Mouse (Mus musculus): ENCODE results near the gene Ccdc47. TPM values are rescaled to one million over a fixed set of nuclear protein-coding genes. Genes with fewer than 3 reads are reported as not detected.

Gene Ccdc47
- polyA plus RNA-seq, 1 experiment = 16.9 TPM

DNA sequence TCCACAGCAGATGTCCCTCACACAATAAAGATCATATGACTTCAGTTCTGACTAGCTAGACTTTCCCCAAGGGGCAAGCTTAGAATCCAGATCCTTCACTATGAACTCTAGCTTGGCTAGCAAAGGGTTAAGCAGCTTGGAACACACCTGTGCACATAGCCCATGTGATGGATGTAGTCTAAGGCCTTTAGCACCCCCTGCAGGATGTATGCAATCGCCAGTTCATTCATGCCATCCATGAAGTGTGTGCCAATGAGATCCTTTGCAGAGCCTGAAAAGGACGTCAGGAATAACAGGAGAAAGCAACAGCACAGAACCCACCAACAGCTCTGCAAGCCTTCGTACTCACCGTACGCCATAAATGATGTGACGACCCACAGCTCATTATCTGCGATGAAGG lies 45.3 kb downstream of the Ccdc47 start:
- no peak for TF ChIP-seq CTCF (IDR thresholded peaks at IDR 0.05; ENCODE audit: borderline replicate concordance, control insufficient read depth, extremely low read depth, insufficient read depth, low read length, poor library complexity)
- TF ChIP-seq POLR2A (IDR thresholded peaks at IDR 0.05; ENCODE audit: control insufficient read depth, extremely low read depth, insufficient read depth, low read length, poor library complexity) = no peak
- WGBS = 85% methylated on average over 7 of the region's 7 CpGs
- Histone ChIP-seq H3K4me3 (ENCODE audit: control insufficient read depth, insufficient read depth, low read length) (no peak overlapping the region), H3K27me3 (ENCODE audit: control insufficient read depth, insufficient read depth, low read length) (no peaks in the 10 kb centered on the region), H3K36me3 (ENCODE audit: control insufficient read depth, insufficient read depth, low read length) (no peaks in the 10 kb centered on the region), H3K27ac (ENCODE audit: control insufficient read depth, insufficient read depth, low read length) (no peak overlapping the region), H3K4me1 (replicated peaks; ENCODE audit: control insufficient read depth, insufficient read depth, low read length) (peaks cover 20% of the 10 kb centered on the region)
- peak; percentile 82 for DNase-seq

DNA sequence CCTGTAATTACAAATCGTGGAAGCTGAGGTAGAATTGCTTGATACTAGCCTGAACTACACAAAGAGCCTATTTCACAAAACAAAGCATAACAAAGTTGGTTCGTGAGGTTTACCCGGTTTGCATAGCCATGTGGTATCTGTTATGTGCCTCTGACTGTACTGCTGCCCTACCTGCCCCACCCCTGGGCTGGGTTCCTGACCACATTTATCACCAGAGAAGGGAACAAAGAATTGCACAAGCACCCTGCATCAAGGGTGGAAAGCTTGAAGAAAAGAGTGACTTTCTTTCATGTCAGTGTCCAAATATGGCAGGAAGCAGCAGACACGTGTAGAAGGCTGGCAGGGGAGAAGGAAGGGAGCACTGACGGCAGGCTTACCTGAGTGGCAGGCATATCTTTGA lies 48.7 kb downstream of the Ccdc47 start:
- no peaks in the 10 kb centered on the region for H3K36me3 ChIP-seq (ENCODE audit: control insufficient read depth, insufficient read depth, low read length)
- H3K4me1 ChIP-seq (replicated peaks; ENCODE audit: control insufficient read depth, insufficient read depth, low read length) = peaks cover 31% of the 10 kb centered on the region
- DNase-seq = peak; percentile 72
- H3K27me3 ChIP-seq (ENCODE audit: control insufficient read depth, insufficient read depth, low read length) = no peaks in the 10 kb centered on the region
- H3K4me3 ChIP-seq (ENCODE audit: control insufficient read depth, insufficient read depth, low read length) = no peak overlapping the region
- TF ChIP-seq CTCF (IDR thresholded peaks at IDR 0.05; ENCODE audit: borderline replicate concordance, control insufficient read depth, extremely low read depth, insufficient read depth, low read length, poor library complexity) = no peak
- no peak for TF ChIP-seq POLR2A (IDR thresholded peaks at IDR 0.05; ENCODE audit: control insufficient read depth, extremely low read depth, insufficient read depth, low read length, poor library complexity)
- 10% methylated on average over 5 of the region's 5 CpGs for WGBS
- H3K27ac ChIP-seq (ENCODE audit: control insufficient read depth, insufficient read depth, low read length) = peak overlapping the region; percentile 92

GRCm38 (mm10) chr11:106164601-106165180 lies 51.5 kb downstream of the Ccdc47 start:
- no peak for DNase-seq
- H3K36me3 ChIP-seq (ENCODE audit: control insufficient read depth, insufficient read depth, low read length) = no peaks in the 10 kb centered on the region
- no peak overlapping the region for H3K27ac ChIP-seq (ENCODE audit: control insufficient read depth, insufficient read depth, low read length)
- no peak overlapping the region for H3K4me3 ChIP-seq (ENCODE audit: control insufficient read depth, insufficient read depth, low read length)
- no peaks in the 10 kb centered on the region for H3K27me3 ChIP-seq (ENCODE audit: control insufficient read depth, insufficient read depth, low read length)
- H3K4me1 ChIP-seq (replicated peaks; ENCODE audit: control insufficient read depth, insufficient read depth, low read length) = peaks cover 46% of the 10 kb centered on the region
- WGBS = 95% methylated on average over 16 of the region's 16 CpGs
- no peak for TF ChIP-seq POLR2A (IDR thresholded peaks at IDR 0.05; ENCODE audit: control insufficient read depth, extremely low read depth, insufficient read depth, low read length, poor library complexity)
- TF ChIP-seq CTCF (IDR thresholded peaks at IDR 0.05; ENCODE audit: borderline replicate concordance, control insufficient read depth, extremely low read depth, insufficient read depth, low read length, poor library complexity) = no peak

DNA sequence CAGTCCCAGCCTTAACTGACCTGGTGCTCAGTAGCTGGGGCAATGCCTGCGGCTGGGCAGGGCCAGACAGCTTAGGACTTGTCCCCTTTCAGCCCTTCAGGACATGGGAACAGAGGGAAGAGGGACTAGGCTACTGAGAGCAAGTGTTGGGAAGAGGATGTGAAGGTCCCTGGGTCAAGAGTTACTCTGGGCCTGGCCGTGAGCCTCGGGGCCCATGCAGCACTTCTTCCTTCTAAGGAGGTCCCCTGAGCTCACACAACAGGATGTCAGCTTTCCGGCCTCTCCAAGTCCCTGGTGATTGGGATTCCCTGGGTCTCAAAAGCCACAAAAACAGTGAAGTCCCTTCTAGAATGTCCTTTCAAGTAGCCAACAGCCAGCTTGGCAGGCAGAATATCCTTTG lies 52.6 kb downstream of the Ccdc47 start:
- no peaks in the 10 kb centered on the region for H3K27me3 ChIP-seq (ENCODE audit: control insufficient read depth, insufficient read depth, low read length)
- H3K4me1 ChIP-seq (replicated peaks; ENCODE audit: control insufficient read depth, insufficient read depth, low read length) = peaks cover 46% of the 10 kb centered on the region
- no peak overlapping the region for H3K27ac ChIP-seq (ENCODE audit: control insufficient read depth, insufficient read depth, low read length)
- peaks cover 5% of the 10 kb centered on the region for H3K36me3 ChIP-seq (ENCODE audit: control insufficient read depth, insufficient read depth, low read length)
- DNase-seq = no peak
- TF ChIP-seq CTCF (IDR thresholded peaks at IDR 0.05; ENCODE audit: borderline replicate concordance, control insufficient read depth, extremely low read depth, insufficient read depth, low read length, poor library complexity) (no peak), POLR2A (IDR thresholded peaks at IDR 0.05; ENCODE audit: control insufficient read depth, extremely low read depth, insufficient read depth, low read length, poor library complexity) (no peak)
- WGBS = 97% methylated on average over 4 of the region's 4 CpGs
- no peak overlapping the region for H3K4me3 ChIP-seq (ENCODE audit: control insufficient read depth, insufficient read depth, low read length)

DNA sequence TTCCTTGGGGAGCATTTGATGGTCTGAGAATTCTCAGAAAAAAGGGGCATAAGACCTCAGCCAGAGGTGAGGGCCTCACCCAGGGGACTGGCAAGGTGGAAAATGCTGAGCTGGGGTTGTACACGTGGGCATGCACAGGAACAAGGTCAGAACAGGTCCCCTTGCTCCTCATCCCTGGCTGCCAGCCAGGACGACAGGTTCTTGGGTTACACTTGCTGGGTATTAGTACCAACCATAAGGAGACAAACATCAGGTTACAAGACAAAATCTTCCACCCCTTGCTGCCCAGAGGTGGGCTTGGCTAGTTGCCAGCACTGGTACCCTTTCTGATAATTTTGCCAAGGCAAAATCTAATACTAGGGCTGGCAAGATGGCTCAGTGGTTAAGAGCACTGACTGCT lies 53.9 kb downstream of the Ccdc47 start:
- Histone ChIP-seq H3K4me1 (replicated peaks; ENCODE audit: control insufficient read depth, insufficient read depth, low read length) (peaks cover 47% of the 10 kb centered on the region), H3K36me3 (ENCODE audit: control insufficient read depth, insufficient read depth, low read length) (peaks cover 16% of the 10 kb centered on the region), H3K4me3 (ENCODE audit: control insufficient read depth, insufficient read depth, low read length) (no peak overlapping the region), H3K27me3 (ENCODE audit: control insufficient read depth, insufficient read depth, low read length) (no peaks in the 10 kb centered on the region), H3K27ac (ENCODE audit: control insufficient read depth, insufficient read depth, low read length) (peak overlapping the region; percentile 98; the same call in 1 of the 2 replicates)
- DNase-seq = no peak
- TF ChIP-seq CTCF (IDR thresholded peaks at IDR 0.05; ENCODE audit: borderline replicate concordance, control insufficient read depth, extremely low read depth, insufficient read depth, low read length, poor library complexity) = no peak
- WGBS = 82% methylated on average over 2 of the region's 2 CpGs

- Histone ChIP-seq H3K4me3 (ENCODE audit: control insufficient read depth, insufficient read depth, low read length) (peak within 1 kb of the TSS; percentile 97), H3K27me3 (ENCODE audit: control insufficient read depth, insufficient read depth, low read length) (no peaks in the 10 kb centered on the region), H3K27ac (ENCODE audit: control insufficient read depth, insufficient read depth, low read length) (peak within 1 kb of the TSS; percentile 99), H3K4me1 (replicated peaks; ENCODE audit: control insufficient read depth, insufficient read depth, low read length) (peaks cover 50% of the 10 kb centered on the region), H3K36me3 (ENCODE audit: control insufficient read depth, insufficient read depth, low read length) (peaks cover 28% of the 10 kb centered on the region)
- TF ChIP-seq POLR2A (IDR thresholded peaks at IDR 0.05; ENCODE audit: control insufficient read depth, extremely low read depth, insufficient read depth, low read length, poor library complexity) = no peak; the same call in 1 of the 2 replicates
- TF ChIP-seq CTCF (IDR thresholded peaks at IDR 0.05; ENCODE audit: borderline replicate concordance, control insufficient read depth, extremely low read depth, insufficient read depth, low read length, poor library complexity) = peak; percentile 35; the same call in 1 of the 2 replicates
- peak; percentile 77 for DNase-seq
- WGBS = 16% methylated on average over 22 of the region's 22 CpGs
Measured at GRCm38 (mm10) chr11:106160841-106161721, 55.1 kb downstream of the Ccdc47 start, which contains the start of the genes Gm10840 and Limd2. Gm10840 (plus strand) TSS chr11:106160850. Limd2 (minus strand) TSS chr11:106160860.
